Mouse (Mus musculus) thymus, adult 18-20 months (tissue): Measurements from ENCODE around the gene Epha1.

Source experiments
- DNase-seq, 2 experiments: peaks; one replicate each; pipeline ENCODE4 v3.0.0; 2022; ENCODE audit warnings: mixed read lengths in 2 of 2

The Epha1 gene

GRCm38 (mm10) chr6:42373669-42374430 is 782 bp upstream of the Epha1 start:
- DNase-seq: no peak

- DNase-seq: no peak
Measured at GRCm38 (mm10) chr6:42372421-42372815, 650 bp downstream of the Epha1 start.

GRCm38 (mm10) chr6:42372001-42372400 is 1.1 kb downstream of the Epha1 start:
- DNase-seq: no peak

DNA sequence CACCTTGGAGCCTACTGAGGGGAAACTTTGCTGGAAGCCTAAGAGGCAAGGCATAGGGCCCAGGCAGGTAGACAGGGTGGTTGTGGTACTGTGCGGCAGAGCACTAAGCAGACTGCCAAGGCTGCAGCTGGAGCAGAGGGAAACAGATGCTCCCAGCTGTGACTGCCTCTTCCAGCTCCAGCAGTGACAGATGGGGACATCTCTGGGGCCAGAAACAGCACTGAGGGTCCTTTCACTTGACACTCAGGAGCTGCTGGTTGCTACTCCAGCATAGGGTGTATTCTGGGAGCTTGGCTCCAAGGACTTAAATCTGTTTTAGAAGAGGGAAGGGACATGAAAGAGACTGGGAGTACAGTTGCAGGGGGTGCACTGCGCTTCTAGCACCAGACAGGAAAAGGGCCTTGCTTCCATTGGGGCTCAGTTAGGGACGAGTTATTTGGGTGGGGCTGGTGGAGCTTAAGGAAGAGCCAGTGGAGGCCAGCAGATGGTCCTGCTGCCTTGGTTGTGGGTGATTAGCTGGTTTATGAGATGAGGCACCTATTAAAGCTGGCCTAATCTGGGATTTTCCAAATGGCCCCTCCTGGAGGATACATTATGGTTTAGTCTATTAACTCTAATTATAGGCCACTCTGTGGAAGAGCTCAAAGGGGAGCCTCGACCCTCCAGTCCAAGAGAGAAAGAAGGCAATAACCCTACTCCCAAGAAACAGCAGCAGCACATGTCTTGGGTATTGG is 2.3 kb downstream of the Epha1 start:
- DNase-seq: no peak

DNA sequence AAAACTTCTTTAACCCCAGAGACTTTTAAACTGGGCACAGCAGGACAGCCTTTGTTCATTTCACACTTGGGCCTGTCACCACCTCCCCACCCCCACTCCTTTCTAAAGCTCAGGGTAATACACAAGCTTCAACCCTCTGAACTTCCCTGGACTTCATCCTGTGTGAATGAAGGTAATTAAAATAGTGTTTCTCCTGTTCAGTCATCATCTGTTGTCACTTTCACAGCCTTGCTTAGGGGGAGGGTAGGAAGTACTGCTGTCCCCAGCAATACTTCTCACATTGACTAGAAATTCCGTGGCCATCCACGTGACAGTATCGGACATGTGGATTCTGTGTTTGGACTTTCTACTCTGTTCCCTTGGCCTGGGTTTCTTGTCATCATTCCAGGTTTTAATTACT is 3.2 kb downstream of the Epha1 start:
- no peak for DNase-seq

- DNase-seq: no peak
Measured at GRCm38 (mm10) chr6:42365215-42365614, 7.9 kb downstream of the Epha1 start.

DNA sequence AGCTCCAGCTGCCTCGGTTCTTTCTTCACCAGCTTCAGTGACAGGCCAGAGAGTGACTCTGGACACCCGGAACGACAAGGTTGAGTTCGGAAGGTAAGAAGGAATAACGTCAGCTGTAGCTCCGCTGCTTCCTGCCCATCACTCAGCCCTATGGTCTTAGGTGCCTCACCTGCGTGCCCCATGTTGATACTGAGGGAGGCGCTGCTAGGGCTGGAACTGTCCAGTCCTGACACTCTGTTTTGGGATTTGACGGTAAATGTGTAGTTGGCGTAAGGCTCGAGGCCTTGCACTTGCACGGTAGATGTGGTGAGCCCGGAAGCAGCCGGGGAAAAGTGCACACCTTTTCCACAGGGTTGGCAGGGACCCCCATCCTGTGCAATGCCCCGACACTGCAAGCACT is 8.5 kb downstream of the Epha1 start:
- DNase-seq: no peak

DNA sequence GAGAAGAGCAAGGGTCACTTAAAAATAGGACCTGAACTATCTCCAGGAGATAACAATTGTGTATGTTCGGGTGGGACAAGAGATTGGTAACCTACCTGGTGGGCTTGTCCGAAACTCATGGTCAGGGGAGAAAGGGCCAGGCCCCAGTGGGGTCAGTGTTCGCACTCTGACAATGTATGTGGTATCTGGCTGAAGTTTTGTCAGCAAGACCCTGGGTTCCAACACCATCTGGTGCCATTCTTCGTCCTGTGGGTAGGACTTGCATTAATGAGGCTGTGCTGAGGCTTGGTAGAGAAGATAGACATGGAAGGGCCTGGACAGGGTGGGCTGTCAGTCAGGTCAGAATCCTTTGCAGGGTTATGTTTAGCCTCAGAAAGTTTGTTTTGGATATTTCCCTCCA is 9.0 kb downstream of the Epha1 start:
- DNase-seq: no peak

DNA sequence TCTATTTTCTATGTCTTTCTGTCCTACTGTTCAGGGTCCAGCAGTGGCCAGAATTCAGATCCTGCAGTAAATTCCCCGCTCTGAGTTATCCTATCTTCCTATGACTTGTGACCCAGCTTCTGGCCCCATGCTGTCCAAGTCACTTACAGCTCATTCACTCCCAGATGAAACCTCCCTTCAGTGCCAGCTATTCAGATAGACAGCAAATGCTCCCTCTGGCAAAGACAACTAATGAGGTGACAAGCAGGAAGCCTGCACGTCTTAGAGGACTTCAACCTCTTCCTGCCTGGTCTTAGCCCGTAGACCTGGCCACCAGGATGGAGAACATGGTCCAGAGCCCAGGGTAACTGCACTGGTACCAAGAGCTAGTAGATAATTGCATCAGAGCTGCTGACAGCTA is 10.1 kb downstream of the Epha1 start:
- no peak for DNase-seq

GRCm38 (mm10) chr6:42362497-42362896 is 10.6 kb downstream of the Epha1 start:
- no peak for DNase-seq

DNA sequence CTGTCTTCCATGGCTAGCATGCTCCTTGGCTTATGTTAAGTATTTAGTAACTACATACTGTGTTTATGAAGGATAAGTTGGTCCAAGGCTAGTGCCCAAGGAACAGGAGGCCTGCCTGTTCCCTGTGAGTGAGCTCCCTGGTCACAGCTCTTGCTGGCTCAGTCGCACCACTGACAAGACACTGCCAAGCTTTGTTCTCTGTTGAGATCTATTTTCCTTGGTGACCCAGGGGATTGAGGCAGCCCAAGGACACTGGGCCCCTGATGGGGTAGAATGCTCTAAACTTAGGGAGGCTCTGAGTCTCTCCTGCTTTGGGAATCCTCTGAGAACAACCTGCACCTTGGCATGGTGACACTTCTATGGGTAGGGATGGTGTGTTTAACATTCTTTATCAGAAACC is 11.0 kb downstream of the Epha1 start:
- no peak for DNase-seq

DNA sequence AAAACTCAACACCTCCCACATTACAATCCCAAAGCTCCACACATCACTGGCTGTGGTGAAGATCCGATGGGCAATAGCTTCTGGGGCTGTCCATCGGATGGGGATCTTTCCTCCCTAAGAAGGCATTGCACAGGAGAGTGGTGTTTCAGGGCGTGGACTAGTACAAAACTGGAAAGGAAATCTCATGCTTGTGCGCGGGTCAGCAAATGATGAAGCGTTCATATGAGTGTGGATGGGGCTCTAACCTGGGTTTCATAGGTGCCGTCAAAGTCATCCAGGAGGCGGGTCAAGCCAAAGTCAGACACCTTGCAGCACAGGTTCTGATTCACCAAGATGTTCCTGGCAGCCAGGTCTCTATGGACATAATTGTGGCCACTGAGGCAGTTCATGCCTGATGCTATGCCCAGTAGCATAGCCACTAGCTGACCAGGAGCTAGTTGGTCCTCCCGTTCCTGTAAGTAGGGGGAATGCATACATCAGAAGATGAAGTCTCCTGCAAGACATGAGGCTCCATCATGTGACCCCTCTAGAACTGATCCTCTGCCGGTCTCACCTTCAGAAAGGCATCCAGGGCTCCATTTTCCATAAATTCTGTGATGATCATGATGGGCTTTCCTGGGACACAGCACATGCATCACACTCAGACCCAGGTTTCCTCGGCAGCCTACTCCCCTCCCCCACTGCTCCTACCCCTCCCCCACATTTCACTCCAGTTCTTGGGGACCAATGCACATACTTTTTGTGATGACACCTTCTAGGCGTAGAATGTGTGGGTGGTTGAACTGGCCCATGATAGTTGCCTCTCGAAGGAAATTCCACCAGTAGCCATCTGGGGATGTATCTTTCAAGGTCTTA is 11.8 kb downstream of the Epha1 start:
- DNase-seq: no peak

GRCm38 (mm10) chr6:42360231-42360840 is 12.7 kb downstream of the Epha1 start:
- no peak for DNase-seq

DNA sequence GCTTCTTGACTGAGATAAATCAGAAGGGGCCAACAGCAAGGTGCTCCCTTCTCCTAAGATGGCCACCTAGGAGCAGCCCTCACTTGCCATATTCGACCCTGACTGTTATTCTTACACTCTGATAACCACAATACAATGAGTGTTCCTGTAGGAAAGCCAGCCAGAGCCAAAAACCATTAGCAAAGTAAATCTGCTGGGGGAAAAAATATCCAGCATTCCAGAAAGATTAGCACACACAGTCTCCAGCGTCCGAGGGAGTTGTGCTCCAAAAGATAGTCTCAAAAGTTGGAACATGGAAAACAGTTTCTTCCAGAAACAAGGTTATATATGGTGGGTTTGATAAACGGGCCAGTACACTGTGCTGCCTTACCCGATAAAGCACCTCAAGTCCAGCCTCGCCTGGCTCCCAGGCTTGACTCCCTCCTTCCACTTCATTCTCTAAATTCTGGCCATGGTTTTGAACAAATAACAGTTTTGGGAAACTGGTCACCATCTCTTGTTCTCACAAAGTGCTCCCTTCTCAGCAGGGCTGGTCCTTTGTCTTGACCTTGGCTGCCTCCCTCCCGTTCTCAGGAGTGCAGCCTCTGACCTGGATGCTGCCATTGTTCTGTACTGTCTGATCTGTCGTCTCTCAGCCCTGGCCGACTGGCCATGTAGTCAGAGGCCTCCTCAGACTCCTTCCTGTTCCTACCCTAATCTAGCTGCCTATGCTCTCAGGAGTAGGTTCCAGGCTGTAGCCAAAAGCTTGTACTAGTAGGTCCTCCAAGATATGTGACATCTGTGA is 13.5 kb downstream of the Epha1 start:
- DNase-seq: no peak

DNA sequence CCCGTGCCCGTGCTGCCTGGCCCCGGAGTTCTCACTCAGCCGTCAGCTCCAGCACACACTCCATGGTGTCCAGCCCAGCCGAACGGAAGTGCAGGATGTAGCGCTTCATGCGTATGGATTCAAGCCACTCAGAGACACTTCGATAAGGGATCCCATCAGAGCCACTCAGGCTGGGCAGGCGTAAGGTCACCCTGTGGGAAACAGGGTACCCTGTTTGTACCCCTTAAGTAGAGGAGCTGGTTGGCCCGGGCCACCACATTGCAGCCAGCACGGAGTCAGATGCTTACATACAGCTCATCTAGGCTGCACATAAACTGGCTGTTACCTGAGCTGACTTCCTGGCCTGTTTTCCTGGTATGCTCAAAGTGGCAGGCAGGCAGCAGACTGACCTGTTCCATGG is 14.2 kb downstream of the Epha1 start:
- no peak for DNase-seq

GRCm38 (mm10) chr6:42357901-42358300 is 15.2 kb downstream of the Epha1 start:
- no peak for DNase-seq

GRCm38 (mm10) chr6:42356913-42357312 is 16.2 kb downstream of the Epha1 start:
- no peak for DNase-seq

DNA sequence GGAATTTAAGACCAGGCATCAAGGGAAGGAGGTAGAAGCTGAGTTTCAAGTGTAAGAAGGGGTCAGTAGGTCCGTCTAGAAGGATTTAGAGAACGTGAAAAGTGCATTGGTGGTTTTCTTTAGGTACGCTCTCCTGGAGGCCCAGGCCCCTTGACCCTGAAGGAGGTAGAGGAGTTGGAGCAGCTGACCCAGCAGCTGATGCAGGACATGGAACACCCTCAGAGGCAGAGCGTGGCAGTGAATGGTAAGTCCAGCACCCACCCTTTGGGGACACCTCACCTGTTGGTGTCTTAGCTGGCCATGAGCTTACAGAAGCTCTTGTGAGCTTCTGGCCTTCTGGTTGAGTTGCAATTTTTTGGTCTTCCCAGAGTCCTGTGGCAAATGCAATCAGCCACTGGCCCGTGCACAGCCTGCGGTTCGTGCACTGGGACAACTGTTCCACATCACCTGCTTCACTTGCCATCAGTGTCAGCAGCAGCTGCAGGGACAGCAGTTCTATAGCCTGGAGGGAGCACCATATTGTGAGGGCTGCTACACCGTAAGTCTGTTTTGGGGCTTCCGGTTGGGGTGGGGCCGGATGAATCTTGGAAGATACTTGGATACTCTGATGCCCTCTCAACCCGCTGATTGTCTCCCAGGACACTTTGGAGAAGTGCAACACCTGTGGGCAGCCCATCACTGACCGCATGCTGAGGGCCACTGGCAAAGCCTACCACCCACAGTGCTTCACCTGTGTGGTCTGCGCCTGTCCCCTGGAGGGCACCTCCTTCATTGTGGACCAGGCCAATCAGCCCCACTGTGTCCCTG is 17.1 kb downstream of the Epha1 start:
- DNase-seq: no peak

DNA sequence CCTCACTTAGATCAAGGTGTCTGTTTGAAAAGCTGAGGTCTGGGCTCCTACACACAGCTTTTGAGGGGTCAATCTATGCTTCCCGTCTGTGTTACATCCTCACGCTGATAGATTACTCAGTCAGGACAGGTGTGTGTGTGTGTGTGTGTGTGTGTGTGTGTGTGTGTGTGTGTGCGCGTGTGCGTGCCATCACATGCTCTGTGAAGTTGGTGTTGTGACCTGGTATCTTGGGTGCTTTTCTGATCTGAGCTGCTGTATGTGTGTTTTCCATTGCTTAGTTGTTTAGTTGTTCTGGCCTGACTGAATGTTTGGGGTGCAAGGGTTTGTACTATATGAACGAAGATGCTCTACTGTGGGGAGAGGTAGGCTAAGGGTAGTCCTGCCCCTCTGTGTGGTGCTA is 17.7 kb downstream of the Epha1 start:
- DNase-seq: no peak

DNA sequence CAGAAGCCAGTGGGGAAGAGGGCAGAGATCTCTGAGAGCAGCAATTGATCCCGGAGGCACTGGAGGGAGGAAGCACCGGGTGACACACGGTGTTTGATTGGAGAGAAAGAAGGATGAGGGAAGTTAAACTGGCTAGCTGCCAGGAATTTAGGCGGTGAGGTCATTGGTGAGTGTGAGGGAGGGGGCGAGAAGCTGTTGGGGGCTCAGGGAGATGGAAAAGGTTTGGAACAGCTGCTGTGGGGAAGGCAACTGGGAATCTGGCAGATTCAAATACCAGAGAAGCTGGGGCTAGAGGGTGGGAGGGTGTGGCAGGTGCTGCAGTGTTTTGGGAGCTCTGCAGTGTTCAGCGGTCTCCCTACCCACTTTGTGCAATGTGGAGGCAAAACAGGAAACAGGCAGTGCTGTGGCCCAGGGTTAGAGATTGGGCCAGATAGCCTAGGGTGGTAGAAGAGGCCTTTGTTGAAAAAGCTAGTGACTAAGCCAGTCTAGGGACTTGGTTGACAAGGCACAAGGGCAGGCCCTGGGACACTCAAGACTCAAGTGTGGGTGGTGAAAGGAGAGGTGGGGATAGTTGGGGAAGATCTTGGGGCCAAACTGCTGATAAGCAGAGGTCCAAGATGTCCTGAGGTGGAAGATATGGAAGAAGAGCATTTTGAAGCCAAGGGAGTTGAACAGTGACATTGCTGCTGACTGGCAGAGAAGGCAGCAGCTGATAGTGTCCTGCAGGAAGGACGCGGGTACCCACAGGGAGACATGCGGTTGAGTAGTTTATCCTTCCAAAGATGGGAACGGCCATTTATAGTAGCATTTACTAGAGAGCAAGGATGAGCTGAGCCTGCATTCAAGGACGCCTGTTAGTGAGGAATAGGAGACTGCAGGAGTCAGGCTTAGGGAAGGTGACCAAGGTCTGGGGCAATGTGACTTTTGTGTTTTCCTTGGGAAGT is 18.7 kb downstream of the Epha1 start:
- DNase-seq: no peak
